Mouse (Mus musculus) lung, embryonic 16.5 days (tissue): ENCODE results near the gene Irf2. TPM values are rescaled to one million over a fixed set of nuclear protein-coding genes. Genes with fewer than 3 reads are reported as not detected.

ENCODE experiments used
- ATAC-seq: fragments of 200-750 bp; cut with Nextera tagmentation; 2 replicates; pipeline ENCODE4 v1.8.0; 2017; ENCODE audit warnings: low read depth, mild to moderate bottlenecking, moderate library complexity
- H3K27ac ChIP-seq: fragments of 300-500 bp; sonication (generic); 2 replicates; pipeline ENCODE4 v1.5.1; 2014; ENCODE audit warnings: mild to moderate bottlenecking, control low read depth, low read length
- H3K27me3 ChIP-seq: fragments of 300-500 bp; sonication (generic); 2 replicates; pipeline ENCODE4 v1.6.1; 2014; ENCODE audit warnings: low read depth, low read length, mixed read lengths; ENCODE audit not compliant: control insufficient read depth, insufficient read depth
- H3K36me3 ChIP-seq: fragments of 300-500 bp; sonication (generic); 2 replicates; pipeline ENCODE4 v1.6.1; 2014; ENCODE audit warnings: low read length; ENCODE audit not compliant: control insufficient read depth, insufficient read depth
- H3K4me1 ChIP-seq: fragments of 300-500 bp; sonication (generic); replicated peaks from 2 replicates; pipeline ENCODE4 v1.6.1; 2014; ENCODE audit warnings: low read length, mixed read lengths; ENCODE audit not compliant: control insufficient read depth, insufficient read depth
- H3K4me2 ChIP-seq: fragments of 300-500 bp; sonication (generic); 2 replicates; pipeline ENCODE4 v1.6.1; 2014; ENCODE audit warnings: low read depth, low read length, control low read depth
- H3K4me3 ChIP-seq: fragments of 300-500 bp; sonication (generic); 2 replicates; pipeline ENCODE4 v1.5.1; 2014; ENCODE audit warnings: mild to moderate bottlenecking, low read length, control low read depth
- H3K9ac ChIP-seq: fragments of 300-500 bp; sonication (generic); 2 replicates; pipeline ENCODE4 v1.6.1; 2014; ENCODE audit warnings: low read length, control low read depth
- H3K9me3 ChIP-seq: fragments of 300-500 bp; sonication (generic); 2 replicates; pipeline ENCODE4 v1.6.1; 2016; ENCODE audit warnings: low read length; ENCODE audit not compliant: control insufficient read depth
- WGBS: fragments of 180-500 bp; shearing (Covaris S2); extraction: QIAGEN DNeasy Blood & Tissue Kit; methylation state at CpG from one replicate; pipeline ENCODE4 v1.1.7; 2014; 5-methylcytosine and 5-hydroxymethylcytosine counted together
- polyA plus RNA-seq: library from polyadenylated mRNA; unstranded; fragments of >200 nt; fragmentation: Nextera tagmentation; extraction: Ambion mirVana; gene quantifications from 2 replicates; pipeline ENCODE4 v1.2.1, GENCODE M21; 2015

Irf2 gene
- polyA plus RNA-seq, 1 experiment from 2014 or later = 38.3 TPM

- ATAC-seq = no peak
- no peaks in the 10 kb centered on the region for H3K27me3 ChIP-seq
- no peak overlapping the region for H3K4me3 ChIP-seq
- no peaks in the 10 kb centered on the region for H3K36me3 ChIP-seq
- 90% methylated on average over 2 of the region's 2 CpGs for WGBS
- H3K4me2 ChIP-seq = no peak overlapping the region
- no peak overlapping the region for H3K9ac ChIP-seq
- no peaks in the 10 kb centered on the region for H3K9me3 ChIP-seq
- H3K27ac ChIP-seq = no peak overlapping the region
- peaks cover 13% of the 10 kb centered on the region; the same call in 1 of the 2 replicates for H3K4me1 ChIP-seq
Measured at GRCm38 (mm10) chr8:46894385-46894784, 154.9 kb downstream of the Irf2 start.

- Histone ChIP-seq H3K9me3 (no peaks in the 10 kb centered on the region), H3K27me3 (no peaks in the 10 kb centered on the region), H3K27ac (no peak overlapping the region), H3K4me1 (peaks cover 8% of the 10 kb centered on the region; the same call in 1 of the 2 replicates), H3K9ac (no peak overlapping the region), H3K4me2 (no peak overlapping the region), H3K4me3 (no peak overlapping the region), H3K36me3 (no peaks in the 10 kb centered on the region)
- no peak for ATAC-seq
- WGBS = 85% methylated on average over 5 of the region's 5 CpGs
Measured at GRCm38 (mm10) chr8:46896005-46896404, 156.5 kb downstream of the Irf2 start.

- no peaks in the 10 kb centered on the region for H3K36me3 ChIP-seq
- H3K9me3 ChIP-seq = no peaks in the 10 kb centered on the region
- no peak overlapping the region for H3K4me3 ChIP-seq
- 90% methylated on average over 3 of the region's 3 CpGs for WGBS
- peaks cover 8% of the 10 kb centered on the region; the same call in 1 of the 2 replicates for H3K4me1 ChIP-seq
- H3K9ac ChIP-seq = no peak overlapping the region
- H3K27ac ChIP-seq = no peak overlapping the region
- no peak overlapping the region for H3K4me2 ChIP-seq
- no peak for ATAC-seq
- no peaks in the 10 kb centered on the region for H3K27me3 ChIP-seq
Measured at GRCm38 (mm10) chr8:46896704-46897103, 157.2 kb downstream of the Irf2 start.

Other genes with a start within 250 kb of the Irf2 start
- gene Cenpu, start 187.7 kb upstream of the Irf2 start, polyA plus RNA-seq = 18.1 and 22.3 TPM in 2 replicates
- 13.2 and 15.2 TPM in 2 replicates for gene Primpol, start 122.5 kb upstream of the Irf2 start, polyA plus RNA-seq
- 85.0 and 89.8 TPM in 2 replicates for gene Casp3, start 122.4 kb upstream of the Irf2 start, polyA plus RNA-seq
- 0.89 and 1.1 TPM in 2 replicates for gene Enpp6, start 247.2 kb downstream of the Irf2 start, polyA plus RNA-seq